Mouse (Mus musculus) ES-E14 (cell line): ENCODE data around the gene Fxyd7. TPM values are rescaled to one million over a fixed set of nuclear protein-coding genes. Genes with fewer than 3 reads are reported as not detected.

Experiments
- DNase-seq: peaks from one replicate; pipeline ENCODE4 v3.0.0-alpha.2; 2013; ENCODE audit warnings: low read depth, low spot score
- H3K27ac ChIP-seq: 2 replicates; pipeline ENCODE4 v1.5.1; 2012; ENCODE audit warnings: low read depth, mild to moderate bottlenecking, low read length, moderate library complexity, mixed read lengths; ENCODE audit not compliant: poor library complexity, insufficient read depth, severe bottlenecking
- H3K36me3 ChIP-seq: 2 replicates; pipeline ENCODE4 v1.6.1; 2012; ENCODE audit warnings: mild to moderate bottlenecking, low read length, moderate library complexity, mixed read lengths; ENCODE audit not compliant: control insufficient read depth, poor library complexity, insufficient read depth, severe bottlenecking
- H3K4me1 ChIP-seq, 2 experiments: fragments of 150-350 bp in 1 of 2; sonication (generic) in 1 of 2; 2 replicates each; pipeline ENCODE4 v1.6.1; 2012; ENCODE audit warnings: low read length in 2 of 2, mild to moderate bottlenecking in 1 of 2, mixed read lengths in 1 of 2; ENCODE audit not compliant: control insufficient read depth in 2 of 2, insufficient read depth in 2 of 2, poor library complexity in 1 of 2
- H3K4me3 ChIP-seq, 2 experiments: fragments of 150-350 bp in 1 of 2; sonication (generic) in 1 of 2; 2 replicates each; pipeline ENCODE4 v1.5.1; 2012; ENCODE audit warnings: low read length in 2 of 2, low read depth in 1 of 2, mild to moderate bottlenecking in 1 of 2, mixed read lengths in 1 of 2; ENCODE audit not compliant: insufficient read depth in 1 of 2, poor library complexity in 1 of 2, severe bottlenecking in 1 of 2
- H3K9ac ChIP-seq: 2 replicates; pipeline ENCODE4 v1.6.1; 2012; ENCODE audit warnings: low read depth, mild to moderate bottlenecking, low read length, mixed read lengths; ENCODE audit not compliant: poor library complexity, insufficient read depth, severe bottlenecking
- H3K9me3 ChIP-seq: fragments of 150-350 bp; sonication (generic); 2 replicates; pipeline ENCODE4 v1.6.1; 2012; ENCODE audit warnings: low read depth, mild to moderate bottlenecking, low read length; ENCODE audit not compliant: control insufficient read depth, insufficient read depth
- CHD2 ChIP-seq: IDR thresholded peaks from 2 replicates; pipeline ENCODE4 v1.6.1; 2014; ENCODE audit warnings: mild to moderate bottlenecking, low read depth, low read length, inconsistent platforms
- HCFC1 ChIP-seq: IDR thresholded peaks from 2 replicates; pipeline ENCODE4 v1.6.1; 2012; ENCODE audit warnings: low read length, inconsistent platforms, borderline replicate concordance; ENCODE audit not compliant: insufficient read depth
- MAFK ChIP-seq: IDR thresholded peaks from 2 replicates; pipeline ENCODE4 v1.6.1; 2014; ENCODE audit warnings: mild to moderate bottlenecking, low read depth, low read length, inconsistent platforms; ENCODE audit not compliant: insufficient read depth
- ZC3H11A ChIP-seq: IDR thresholded peaks from 2 replicates; pipeline ENCODE4 v1.6.1; 2012; ENCODE audit warnings: low read depth, mild to moderate bottlenecking, inconsistent platforms, low read length, borderline replicate concordance
- ZNF384 ChIP-seq: IDR thresholded peaks from 2 replicates; pipeline ENCODE4 v1.6.1; 2012; ENCODE audit warnings: low read depth, low read length, inconsistent platforms
- in situ Hi-C, 2 experiments: fragments of 600-800 bp; cut with MboI; formaldehyde crosslinking; loops; one replicate each; pipeline ENCODE4 v1.15.1; 2025; ENCODE audit warnings: low sequenced_read_pairs in 2 of 2, inconsistent platforms in 1 of 2; ENCODE audit not compliant: unreplicated experiment in 2 of 2
- total RNA-seq: library from RNA; depleted of rRNA; stranded (reverse); fragments of 300-350 nt; gene quantifications from 2 replicates; pipeline ENCODE4 v1.2.3, GENCODE M21; 2012

Fxyd7 gene
- total RNA-seq, 1 experiment = not detected

GRCm38 (mm10) chr7:31077885-31078445 is 26.7 kb upstream of the Fxyd7 start:
- peak; percentile 65 for DNase-seq
- Histone ChIP-seq H3K27ac (no peak overlapping the region), H3K4me1 (0 out of 4 replicates have a peak, but pooled peaks cover 4 to 5% of the 10 kb centered on the region in 2 experiments), H3K4me3 (no peak overlapping the region), H3K9ac (no peak overlapping the region), H3K9me3 (no peaks in the 10 kb centered on the region), H3K36me3 (no peaks in the 10 kb centered on the region)
- TF ChIP-seq HCFC1 (no peak), ZNF384 (no peak), ZC3H11A (peak; percentile 58; the same call in 1 of the 2 replicates), MAFK (no peak)
- in situ Hi-C loops = no loop called here

GRCm38 (mm10) chr7:31077470-31077869 is 26.2 kb upstream of the Fxyd7 start:
- Histone ChIP-seq H3K4me3 (no peak overlapping the region), H3K4me1 (peaks cover 0 to 5% of the 10 kb centered on the region in 2 experiments; a peak in 1 of 4 replicates), H3K27ac (no peak overlapping the region), H3K9me3 (no peaks in the 10 kb centered on the region), H3K36me3 (no peaks in the 10 kb centered on the region), H3K9ac (no peak overlapping the region)
- DNase-seq = no peak
- TF ChIP-seq ZC3H11A (no peak), ZNF384 (no peak), HCFC1 (no peak), CHD2 (no peak), MAFK (no peak)
- in situ Hi-C loops = no loop called here

GRCm38 (mm10) chr7:31076492-31076891 is 25.2 kb upstream of the Fxyd7 start, which contains the start of gene Fxyd3:
Fxyd3 (minus strand) TSS chr7:31076704.
- DNase-seq = no peak
- H3K4me1 ChIP-seq = peaks cover 0 to 5% of the 10 kb centered on the region in 2 experiments; a peak in 1 of 4 replicates
- H3K27ac ChIP-seq = no peak within 1 kb of the TSS
- H3K9ac ChIP-seq = no peak within 1 kb of the TSS
- in situ Hi-C loops = no loop called here
- TF ChIP-seq MAFK = no peak
- no peak for TF ChIP-seq ZNF384
- no peak for TF ChIP-seq ZC3H11A
- TF ChIP-seq HCFC1 = no peak
- no peak for TF ChIP-seq CHD2
- no peaks in the 10 kb centered on the region for H3K36me3 ChIP-seq
- H3K4me3 ChIP-seq = no peak within 1 kb of the TSS
- H3K9me3 ChIP-seq = no peaks in the 10 kb centered on the region

GRCm38 (mm10) chr7:31074713-31075069 is 23.4 kb upstream of the Fxyd7 start:
- in situ Hi-C loops = no loop called here
- no peak overlapping the region for H3K4me3 ChIP-seq
- no peak overlapping the region for H3K9ac ChIP-seq
- no peak for DNase-seq
- H3K36me3 ChIP-seq = no peaks in the 10 kb centered on the region
- TF ChIP-seq CHD2 (no peak), HCFC1 (no peak), ZC3H11A (no peak), MAFK (no peak), ZNF384 (no peak)
- H3K4me1 ChIP-seq = peaks cover 0 to 5% of the 10 kb centered on the region in 2 experiments; a peak in 1 of 4 replicates
- H3K9me3 ChIP-seq = no peaks in the 10 kb centered on the region
- no peak overlapping the region for H3K27ac ChIP-seq

- DNase-seq = no peak
- in situ Hi-C loops = no loop called here
- Histone ChIP-seq H3K36me3 (no peaks in the 10 kb centered on the region), H3K4me1 (peaks cover 0 to 5% of the 10 kb centered on the region in 2 experiments; a peak in 1 of 4 replicates), H3K27ac (no peak overlapping the region), H3K9me3 (no peaks in the 10 kb centered on the region), H3K9ac (no peak overlapping the region), H3K4me3 (no peak overlapping the region)
- TF ChIP-seq CHD2 = no peak
- TF ChIP-seq ZNF384 = no peak
- no peak for TF ChIP-seq ZC3H11A
- no peak for TF ChIP-seq MAFK
- TF ChIP-seq HCFC1 = no peak
These were observed 22.9 kb upstream of the Fxyd7 start for GRCm38 (mm10) chr7:31074061-31074712.
